Mouse (Mus musculus): ENCODE measurements around the gene Zfp383. TPM values are rescaled to one million over a fixed set of nuclear protein-coding genes. Genes with fewer than 3 reads are reported as not detected.
"Not testable (repeated sequence)": the region's sequence is repeated elsewhere in the genome, so short reads cannot be mapped to it uniquely, and the experiment has no call there.

Zfp383 gene
- polyA plus RNA-seq, 1 experiment: 3.9 TPM

GRCm38 (mm10) chr7:29944201-29944600 lies 36.2 kb downstream of the Zfp383 start:
- WGBS: 73% methylated on average over 2 of the region's 2 CpGs
- H3K27ac ChIP-seq (ENCODE audit: control insufficient read depth, insufficient read depth, low read depth, low read length, poor library complexity): no peak overlapping the region
- no peaks in the 10 kb centered on the region; the same call in 1 of the 2 replicates for H3K4me1 ChIP-seq (ENCODE audit: control insufficient read depth, insufficient read depth, low read length)
- H3K4me3 ChIP-seq (replicated peaks; ENCODE audit: control insufficient read depth, low read depth, low read length): no peak overlapping the region
- TF ChIP-seq CTCF (IDR thresholded peaks at IDR 0.05; ENCODE audit: control insufficient read depth, insufficient read depth, low read length): no peak
- no peak for TF ChIP-seq POLR2A (IDR thresholded peaks at IDR 0.05; ENCODE audit: borderline replicate concordance, control insufficient read depth, low read depth, low read length)

GRCm38 (mm10) chr7:29953086-29953485 lies 45.1 kb downstream of the Zfp383 start:
- Histone ChIP-seq H3K4me3 (replicated peaks; ENCODE audit: control insufficient read depth, low read depth, low read length) (no peak overlapping the region), H3K27ac (ENCODE audit: control insufficient read depth, insufficient read depth, low read depth, low read length, poor library complexity) (no peak overlapping the region), H3K4me1 (ENCODE audit: control insufficient read depth, insufficient read depth, low read length) (no peaks in the 10 kb centered on the region)
- TF ChIP-seq POLR2A (IDR thresholded peaks at IDR 0.05; ENCODE audit: borderline replicate concordance, control insufficient read depth, low read depth, low read length): no peak
- TF ChIP-seq CTCF (IDR thresholded peaks at IDR 0.05; ENCODE audit: control insufficient read depth, insufficient read depth, low read length): no peak
- 28% methylated on average over 10 of the region's 10 CpGs for WGBS

GRCm38 (mm10) chr7:29953513-29954401 lies 45.7 kb downstream of the Zfp383 start, which contains the start of gene Zfp74:
TSS of gene Zfp74 (minus strand) at chr7:29954089.
- WGBS: under 1% methylated on average over 52 of the region's 52 CpGs
- peak within 1 kb of the TSS; percentile 81 for H3K4me3 ChIP-seq (replicated peaks; ENCODE audit: control insufficient read depth, low read depth, low read length)
- TF ChIP-seq CTCF (IDR thresholded peaks at IDR 0.05; ENCODE audit: control insufficient read depth, insufficient read depth, low read length) (no peak), POLR2A (IDR thresholded peaks at IDR 0.05; ENCODE audit: borderline replicate concordance, control insufficient read depth, low read depth, low read length) (peak; percentile 16; the same call in 1 of the 2 replicates)
- H3K27ac ChIP-seq (ENCODE audit: control insufficient read depth, insufficient read depth, low read depth, low read length, poor library complexity): peak within 1 kb of the TSS; percentile 84
- H3K4me1 ChIP-seq (ENCODE audit: control insufficient read depth, insufficient read depth, low read length): no peaks in the 10 kb centered on the region

- no peak overlapping the region for H3K27ac ChIP-seq (ENCODE audit: control insufficient read depth, insufficient read depth, low read depth, low read length, poor library complexity)
- no peak overlapping the region for H3K4me3 ChIP-seq (replicated peaks; ENCODE audit: control insufficient read depth, low read depth, low read length)
- TF ChIP-seq POLR2A (IDR thresholded peaks at IDR 0.05; ENCODE audit: borderline replicate concordance, control insufficient read depth, low read depth, low read length): no peak
- peak; percentile 57; the same call in 1 of the 2 replicates for TF ChIP-seq CTCF (IDR thresholded peaks at IDR 0.05; ENCODE audit: control insufficient read depth, insufficient read depth, low read length)
- H3K4me1 ChIP-seq (ENCODE audit: control insufficient read depth, insufficient read depth, low read length): no peaks in the 10 kb centered on the region
- 14% methylated on average over 4 of the region's 4 CpGs for WGBS
Measured at GRCm38 (mm10) chr7:29954731-29955130, 46.7 kb downstream of the Zfp383 start.

- H3K4me3 ChIP-seq (replicated peaks; ENCODE audit: control insufficient read depth, low read depth, low read length): no peak overlapping the region
- no peaks in the 10 kb centered on the region for H3K4me1 ChIP-seq (ENCODE audit: control insufficient read depth, insufficient read depth, low read length)
- WGBS: 81% methylated on average over 10 of the region's 10 CpGs
- no peak for TF ChIP-seq POLR2A (IDR thresholded peaks at IDR 0.05; ENCODE audit: borderline replicate concordance, control insufficient read depth, low read depth, low read length)
- TF ChIP-seq CTCF (IDR thresholded peaks at IDR 0.05; ENCODE audit: control insufficient read depth, insufficient read depth, low read length): no peak
- no peak overlapping the region for H3K27ac ChIP-seq (ENCODE audit: control insufficient read depth, insufficient read depth, low read depth, low read length, poor library complexity)
Measured at GRCm38 (mm10) chr7:29956257-29956656, 48.2 kb downstream of the Zfp383 start.

- no peak overlapping the region for H3K27ac ChIP-seq (ENCODE audit: control insufficient read depth, insufficient read depth, low read depth, low read length, poor library complexity)
- no peak overlapping the region for H3K4me3 ChIP-seq (replicated peaks; ENCODE audit: control insufficient read depth, low read depth, low read length)
- 39% methylated on average over 11 of the region's 11 CpGs for WGBS
- TF ChIP-seq CTCF (IDR thresholded peaks at IDR 0.05; ENCODE audit: control insufficient read depth, insufficient read depth, low read length) (no peak), POLR2A (IDR thresholded peaks at IDR 0.05; ENCODE audit: borderline replicate concordance, control insufficient read depth, low read depth, low read length) (no peak)
- no peaks in the 10 kb centered on the region for H3K4me1 ChIP-seq (ENCODE audit: control insufficient read depth, insufficient read depth, low read length)
Measured at GRCm38 (mm10) chr7:29958125-29958724, 50.2 kb downstream of the Zfp383 start.

GRCm38 (mm10) chr7:29959004-29959403 lies 51.0 kb downstream of the Zfp383 start:
- H3K4me3 ChIP-seq (replicated peaks; ENCODE audit: control insufficient read depth, low read depth, low read length): no peak overlapping the region
- no peak overlapping the region for H3K27ac ChIP-seq (ENCODE audit: control insufficient read depth, insufficient read depth, low read depth, low read length, poor library complexity)
- WGBS: 58% methylated on average over 3 of the region's 3 CpGs
- H3K4me1 ChIP-seq (ENCODE audit: control insufficient read depth, insufficient read depth, low read length): no peaks in the 10 kb centered on the region
- no peak for TF ChIP-seq POLR2A (IDR thresholded peaks at IDR 0.05; ENCODE audit: borderline replicate concordance, control insufficient read depth, low read depth, low read length)
- no peak for TF ChIP-seq CTCF (IDR thresholded peaks at IDR 0.05; ENCODE audit: control insufficient read depth, insufficient read depth, low read length)

- 73% methylated on average over 39 of the region's 39 CpGs for WGBS
- H3K4me1 ChIP-seq (ENCODE audit: control insufficient read depth, insufficient read depth, low read length); H3K27ac ChIP-seq (ENCODE audit: control insufficient read depth, insufficient read depth, low read depth, low read length, poor library complexity); H3K4me3 ChIP-seq (replicated peaks; ENCODE audit: control insufficient read depth, low read depth, low read length): not testable (repeated sequence)
Measured at GRCm38 (mm10) chr7:29965115-29965810, 57.2 kb downstream of the Zfp383 start.

Other genes starting within 250 kb of the Zfp383 start
- not detected in 2 replicates for gene Catsperg2, start 181.2 kb upstream of the Zfp383 start, polyA plus RNA-seq (2011; ENCODE audit: insufficient read depth, insufficient read length, low replicate concordance, missing spikeins)
- 2.0 and 3.3 TPM in 2 replicates for gene Zfp84, start 139.7 kb upstream of the Zfp383 start, polyA plus RNA-seq (2011; ENCODE audit: insufficient read depth, insufficient read length, low replicate concordance, missing spikeins)
- gene Zfp30, start 124.2 kb upstream of the Zfp383 start, polyA plus RNA-seq (2011; ENCODE audit: insufficient read depth, insufficient read length, low replicate concordance, missing spikeins): 0.57 TPM in 2 replicates
- 2.1 and 3.8 TPM in 2 replicates for gene Zfp790, start 92.1 kb upstream of the Zfp383 start, polyA plus RNA-seq (2011; ENCODE audit: insufficient read depth, insufficient read length, low replicate concordance, missing spikeins)
- gene Zfp940, start 54.6 kb upstream of the Zfp383 start, polyA plus RNA-seq (2011; ENCODE audit: insufficient read depth, insufficient read length, low replicate concordance, missing spikeins): 0.34 and 6.7 TPM in 2 replicates
- 0.79 and 5.3 TPM in 2 replicates for gene Zfp420, start 48.2 kb upstream of the Zfp383 start, polyA plus RNA-seq (2011; ENCODE audit: insufficient read depth, insufficient read length, low replicate concordance, missing spikeins)
- gene Zfp27, start 1.7 kb upstream of the Zfp383 start, polyA plus RNA-seq (2011; ENCODE audit: insufficient read depth, insufficient read length, low replicate concordance, missing spikeins): 0.97 and 3.4 TPM in 2 replicates
- gene Zfp74, start 45.9 kb downstream of the Zfp383 start, polyA plus RNA-seq (2011; ENCODE audit: insufficient read depth, insufficient read length, low replicate concordance, missing spikeins): 1.2 and 3.2 TPM in 2 replicates
- 2.6 and 11.8 TPM in 2 replicates for gene Zfp568, start 75.7 kb downstream of the Zfp383 start, polyA plus RNA-seq (2011; ENCODE audit: insufficient read depth, insufficient read length, low replicate concordance, missing spikeins)
- 0.52 and 0.66 TPM in 2 replicates for gene Zfp14, start 143.2 kb downstream of the Zfp383 start, polyA plus RNA-seq (2011; ENCODE audit: insufficient read depth, insufficient read length, low replicate concordance, missing spikeins)
- 0.97 and 5.7 TPM in 2 replicates for gene Zfp82, start 164.7 kb downstream of the Zfp383 start, polyA plus RNA-seq (2011; ENCODE audit: insufficient read depth, insufficient read length, low replicate concordance, missing spikeins)
- gene Gm26920, start 182.2 kb downstream of the Zfp383 start, polyA plus RNA-seq (2011; ENCODE audit: insufficient read depth, insufficient read length, low replicate concordance, missing spikeins): not detected in 2 replicates
- gene Zfp566, start 182.3 kb downstream of the Zfp383 start, polyA plus RNA-seq (2011; ENCODE audit: insufficient read depth, insufficient read length, low replicate concordance, missing spikeins): 2.0 and 5.9 TPM in 2 replicates
- gene Zfp260, start 186.6 kb downstream of the Zfp383 start, polyA plus RNA-seq (2011; ENCODE audit: insufficient read depth, insufficient read length, low replicate concordance, missing spikeins): 9.3 and 27.6 TPM in 2 replicates
- gene Zfp382, start 213.7 kb downstream of the Zfp383 start, polyA plus RNA-seq (2011; ENCODE audit: insufficient read depth, insufficient read length, low replicate concordance, missing spikeins): 0.57 and 0.95 TPM in 2 replicates

Measured in bone marrow, adult 2 months (tissue).